Mouse (Mus musculus) heart, embryonic 16.5 days (tissue): Measurements from ENCODE around the gene Dpp6. TPM values are rescaled to one million over a fixed set of nuclear protein-coding genes. Genes with fewer than 3 reads are reported as not detected.

ENCODE experiments used
- ATAC-seq: fragments of 200-750 bp; cut with Nextera tagmentation; replicated peaks from 2 replicates; pipeline ENCODE4 v1.8.0; 2017; ENCODE audit warnings: moderate number of reproducible peaks; ENCODE audit not compliant: insufficient read depth, low FRiP score; ENCODE audit errors: extremely low read depth
- H3K27ac ChIP-seq: fragments of 300-500 bp; sonication (generic); 2 replicates; pipeline ENCODE4 v1.5.1; 2014; ENCODE audit warnings: mild to moderate bottlenecking, low read length, control low read depth, moderate library complexity
- H3K27me3 ChIP-seq: fragments of 300-500 bp; sonication (generic); 2 replicates; pipeline ENCODE4 v1.6.1; 2014; ENCODE audit warnings: low read length, mixed read lengths; ENCODE audit not compliant: control insufficient read depth, insufficient read depth
- H3K36me3 ChIP-seq: fragments of 300-500 bp; sonication (generic); 2 replicates; pipeline ENCODE4 v1.6.1; 2014; ENCODE audit not compliant: control insufficient read depth, insufficient read depth
- H3K4me1 ChIP-seq: fragments of 300-500 bp; sonication (generic); 2 replicates; pipeline ENCODE4 v1.6.1; 2014; ENCODE audit warnings: low read length, mixed read lengths; ENCODE audit not compliant: control insufficient read depth, insufficient read depth
- H3K4me2 ChIP-seq: fragments of 300-500 bp; sonication (generic); 2 replicates; pipeline ENCODE4 v1.6.1; 2014; ENCODE audit warnings: low read depth, mild to moderate bottlenecking, control low read depth, low read length
- H3K4me3 ChIP-seq: fragments of 300-500 bp; sonication (generic); 2 replicates; pipeline ENCODE4 v1.5.1; 2014; ENCODE audit warnings: mild to moderate bottlenecking, control low read depth, low read length
- H3K9ac ChIP-seq: fragments of 300-500 bp; sonication (generic); 2 replicates; pipeline ENCODE4 v1.6.1; 2014; ENCODE audit warnings: low read length, control low read depth
- H3K9me3 ChIP-seq: fragments of 300-500 bp; sonication (generic); replicated peaks from 2 replicates; pipeline ENCODE4 v1.6.1; 2016; ENCODE audit warnings: low read length; ENCODE audit not compliant: control insufficient read depth
- WGBS: fragments of 180-500 bp; shearing (Covaris S2); extraction: QIAGEN DNeasy Blood & Tissue Kit; methylation state at CpG from one replicate; pipeline ENCODE4 v1.1.7; 2014; 5-methylcytosine and 5-hydroxymethylcytosine counted together
- polyA plus RNA-seq: library from polyadenylated mRNA; unstranded; fragments of >200 nt; fragmentation: Nextera tagmentation; extraction: Ambion mirVana; gene quantifications from 2 replicates; pipeline ENCODE4 v1.2.1, GENCODE M21; 2015

Dpp6 gene
- polyA plus RNA-seq, 1 experiment from 2014 or later = 0.91 TPM

DNA sequence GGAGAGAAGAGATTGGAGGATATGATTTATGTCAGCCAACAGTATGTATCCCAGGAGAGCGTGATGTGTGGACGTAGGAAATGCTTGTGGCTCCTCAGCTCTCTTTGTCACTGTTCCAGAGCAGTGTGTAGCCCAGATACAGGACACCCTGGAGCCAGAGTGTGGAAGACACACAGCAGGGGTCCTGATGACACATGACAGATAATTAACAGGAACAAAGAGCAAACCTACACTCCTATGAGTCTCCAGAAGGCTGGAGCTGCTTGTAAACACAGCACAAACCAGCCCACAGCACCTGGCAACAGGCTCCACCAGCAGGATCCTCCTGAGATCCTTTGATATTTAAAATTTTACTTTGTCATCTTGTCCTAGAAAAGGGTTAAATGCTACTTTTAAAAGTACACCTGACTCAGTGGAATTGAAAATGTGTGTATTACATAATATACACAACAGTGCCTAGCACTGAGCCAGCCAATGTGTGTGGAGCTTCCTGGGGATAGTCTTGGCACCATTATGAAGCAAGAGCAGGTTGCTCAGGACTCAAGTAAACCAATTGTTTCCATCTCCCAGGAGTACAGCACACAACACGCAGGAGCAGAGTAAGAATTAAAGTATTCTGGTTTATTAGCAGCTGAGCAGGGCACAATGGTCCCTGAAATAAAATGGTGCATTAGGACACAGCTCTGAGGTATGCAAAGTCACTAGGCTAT lies 115.6 kb downstream of the Dpp6 start:
- Histone ChIP-seq H3K36me3 (no peaks in the 10 kb centered on the region), H3K4me3 (no peak overlapping the region), H3K27me3 (no peaks in the 10 kb centered on the region), H3K4me2 (no peak overlapping the region), H3K27ac (no peak overlapping the region), H3K9ac (no peak overlapping the region), H3K4me1 (no peaks in the 10 kb centered on the region), H3K9me3 (no peaks in the 10 kb centered on the region)
- 30% methylated on average over 3 of the region's 3 CpGs for WGBS
- no peak for ATAC-seq

DNA sequence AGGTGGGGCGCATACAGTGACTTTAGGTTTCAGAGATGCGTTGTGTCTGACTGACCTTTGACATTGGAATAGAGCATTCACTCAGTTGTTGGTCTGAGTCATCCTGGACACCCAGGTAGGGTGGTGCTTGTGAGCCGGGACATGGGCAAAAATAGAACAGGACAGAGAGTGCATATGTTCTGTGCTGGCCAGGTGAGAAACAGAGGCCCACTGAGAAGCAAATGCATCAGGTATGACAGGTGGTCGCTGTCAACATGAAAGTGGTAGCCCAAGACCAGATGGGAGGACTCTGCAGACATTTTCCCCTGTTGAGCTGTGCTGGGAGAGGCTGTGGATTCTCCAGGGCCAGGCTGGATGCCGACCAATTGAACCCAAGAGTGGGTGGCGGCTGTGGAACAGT lies 117.9 kb downstream of the Dpp6 start:
- Histone ChIP-seq H3K4me3 (no peak overlapping the region), H3K9me3 (no peaks in the 10 kb centered on the region), H3K27me3 (no peaks in the 10 kb centered on the region), H3K4me1 (no peaks in the 10 kb centered on the region), H3K36me3 (no peaks in the 10 kb centered on the region), H3K27ac (no peak overlapping the region), H3K4me2 (no peak overlapping the region), H3K9ac (no peak overlapping the region)
- 70% methylated on average over 6 of the region's 6 CpGs for WGBS
- ATAC-seq = no peak

DNA sequence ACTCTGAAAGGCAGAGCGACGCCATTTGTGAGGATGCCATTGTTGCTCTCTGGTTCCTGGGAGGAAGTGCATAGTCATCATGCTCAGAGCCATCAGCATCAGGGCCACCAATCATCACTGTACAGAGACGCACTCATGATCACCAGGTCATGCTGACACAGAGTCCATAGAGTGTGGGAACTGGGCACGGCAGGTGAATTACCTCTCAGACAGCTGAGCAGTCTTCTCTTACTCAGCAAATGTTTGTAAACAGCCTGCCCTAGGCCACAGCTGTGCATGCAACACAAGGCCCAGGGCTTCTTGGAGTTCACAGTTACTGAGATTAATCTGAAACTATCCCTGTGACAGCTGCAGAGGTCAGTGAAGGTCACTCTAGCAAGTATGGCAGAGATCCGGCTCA lies 124.5 kb downstream of the Dpp6 start:
- no peak for ATAC-seq
- H3K4me3 ChIP-seq = no peak overlapping the region
- H3K4me1 ChIP-seq = no peaks in the 10 kb centered on the region
- WGBS = 78% methylated on average over 5 of the region's 5 CpGs
- no peaks in the 10 kb centered on the region for H3K27me3 ChIP-seq
- no peak overlapping the region for H3K27ac ChIP-seq
- H3K9ac ChIP-seq = no peak overlapping the region
- H3K36me3 ChIP-seq = no peaks in the 10 kb centered on the region
- H3K9me3 ChIP-seq = no peaks in the 10 kb centered on the region
- H3K4me2 ChIP-seq = no peak overlapping the region

DNA sequence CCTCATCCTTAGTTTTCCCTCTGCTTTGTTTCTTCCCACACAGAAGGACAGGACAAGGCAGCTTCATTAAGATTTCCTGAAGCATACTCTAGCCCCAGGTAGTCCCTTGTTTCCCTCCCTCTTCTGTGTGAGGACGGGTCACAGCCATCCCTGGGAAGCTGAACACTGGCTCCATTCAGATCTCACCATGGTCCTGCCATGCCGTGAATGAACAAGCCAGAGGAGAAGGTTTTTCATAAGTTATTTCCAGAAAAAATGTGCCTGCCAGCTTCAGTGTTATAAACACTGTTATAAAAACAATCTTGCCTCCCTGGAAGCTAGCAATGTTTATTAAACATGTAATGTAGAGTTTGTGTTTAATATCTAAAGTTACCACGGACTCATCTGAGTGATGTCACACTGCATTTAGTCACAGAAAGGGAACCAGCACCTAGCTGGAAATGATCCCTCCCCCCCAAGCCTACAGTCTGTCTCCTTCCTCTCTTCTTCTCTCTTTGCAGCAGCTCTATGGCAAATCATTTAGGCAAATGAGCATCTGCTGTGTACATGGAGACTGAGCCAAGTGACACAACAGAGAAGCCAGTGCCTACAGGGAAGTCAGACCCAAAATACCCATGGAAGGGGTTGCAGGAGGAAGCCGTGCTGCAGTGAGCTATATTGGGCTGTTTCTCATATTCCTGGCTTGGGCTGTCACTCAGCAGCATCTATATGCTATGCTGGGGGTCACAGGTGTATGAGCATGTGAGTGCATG lies 128.3 kb downstream of the Dpp6 start:
- no peak overlapping the region for H3K4me3 ChIP-seq
- no peak overlapping the region for H3K27ac ChIP-seq
- H3K36me3 ChIP-seq = no peaks in the 10 kb centered on the region
- H3K4me1 ChIP-seq = no peaks in the 10 kb centered on the region
- no peak overlapping the region for H3K9ac ChIP-seq
- no peak overlapping the region for H3K4me2 ChIP-seq
- H3K9me3 ChIP-seq = no peaks in the 10 kb centered on the region
- 54% methylated on average over 4 of the region's 4 CpGs for WGBS
- H3K27me3 ChIP-seq = no peaks in the 10 kb centered on the region
- ATAC-seq = no peak

DNA sequence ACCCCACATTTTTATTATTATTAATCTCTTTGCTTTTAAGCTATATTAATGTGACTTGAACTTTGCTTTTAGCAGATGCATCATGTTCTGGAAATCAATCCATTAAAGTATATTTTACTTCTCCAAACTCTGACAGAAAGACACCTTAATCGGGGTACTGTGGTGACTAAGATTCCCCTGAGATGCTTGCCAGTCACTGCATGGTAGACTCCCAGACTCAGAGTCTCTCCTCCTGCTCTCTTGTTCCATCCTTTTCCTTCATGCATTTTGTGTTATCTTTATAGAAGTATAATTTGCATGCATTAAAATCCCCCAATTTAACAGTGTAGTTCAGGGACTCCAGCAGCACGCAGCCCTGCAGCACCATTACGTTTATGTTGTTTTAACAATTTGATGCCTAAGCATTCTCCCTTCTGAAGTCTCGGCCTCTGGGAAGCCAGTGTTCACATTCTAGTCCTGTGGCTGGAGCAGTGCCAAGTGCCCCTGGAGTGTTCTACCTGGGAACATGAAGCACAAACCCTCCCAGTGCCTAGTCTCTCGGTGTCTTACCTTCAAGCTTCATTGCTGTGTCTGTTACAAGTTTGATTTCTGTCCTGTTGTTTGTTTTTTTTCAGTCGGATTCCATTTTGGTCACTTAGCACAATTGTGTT lies 153.1 kb downstream of the Dpp6 start:
- no peak for ATAC-seq
- H3K4me2 ChIP-seq = no peak overlapping the region
- no peaks in the 10 kb centered on the region for H3K9me3 ChIP-seq
- no peak overlapping the region for H3K27ac ChIP-seq
- H3K27me3 ChIP-seq = no peaks in the 10 kb centered on the region
- H3K9ac ChIP-seq = no peak overlapping the region
- H3K36me3 ChIP-seq = no peaks in the 10 kb centered on the region
- WGBS = 63% methylated on average over 6 of the region's 6 CpGs
- H3K4me3 ChIP-seq = no peak overlapping the region
- H3K4me1 ChIP-seq = no peaks in the 10 kb centered on the region

DNA sequence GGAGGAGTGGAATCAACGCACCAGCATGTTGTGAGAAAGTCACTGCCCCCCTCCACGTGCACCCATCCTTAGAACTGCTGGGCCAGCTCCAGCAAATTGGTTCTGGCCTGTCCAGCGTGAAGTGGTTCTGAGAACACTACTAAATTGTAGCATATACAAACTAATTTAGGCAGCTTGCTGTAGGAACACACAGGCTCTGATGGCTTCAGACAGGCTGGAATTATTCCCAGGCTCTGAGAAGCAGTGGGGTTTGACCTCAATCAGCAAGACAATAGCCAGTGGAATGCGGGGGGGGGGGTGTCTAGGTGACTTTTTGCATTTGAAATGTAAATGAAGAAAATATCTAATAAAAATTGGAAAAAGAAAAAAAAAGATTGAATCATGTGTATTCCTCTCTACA lies 156.2 kb downstream of the Dpp6 start:
- H3K4me2 ChIP-seq = no peak overlapping the region
- no peak for ATAC-seq
- 50% methylated on average over 4 of the region's 4 CpGs for WGBS

DNA sequence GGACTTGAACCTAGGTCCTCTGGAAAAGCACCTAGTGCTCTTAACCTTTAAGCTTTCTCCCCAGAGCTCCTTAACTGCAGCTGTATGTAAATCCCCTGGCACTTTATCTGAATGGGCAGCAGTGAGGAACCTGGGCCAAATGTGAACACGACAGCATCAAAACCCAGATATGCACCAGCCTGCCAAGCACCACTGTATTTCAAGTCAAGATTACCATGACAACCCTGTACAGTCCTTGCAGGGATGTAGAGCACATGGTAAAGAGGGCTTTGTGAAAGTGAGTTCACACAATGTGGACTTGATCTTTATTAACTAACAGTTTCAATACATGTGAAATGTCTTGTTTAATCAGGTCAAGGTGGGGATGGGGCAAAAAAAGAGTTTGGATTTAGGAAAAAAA lies 162.3 kb downstream of the Dpp6 start:
- Histone ChIP-seq H3K36me3 (no peaks in the 10 kb centered on the region), H3K4me1 (no peaks in the 10 kb centered on the region), H3K9ac (no peak overlapping the region), H3K4me2 (no peak overlapping the region), H3K9me3 (no peaks in the 10 kb centered on the region), H3K27me3 (no peaks in the 10 kb centered on the region), H3K4me3 (no peak overlapping the region), H3K27ac (no peak overlapping the region)
- no peak for ATAC-seq
- WGBS = 57% methylated on average over 1 of the region's 1 CpGs

More for the DNA sequence above, 156.2 kb downstream of the Dpp6 start:
- H3K9ac ChIP-seq = no peak overlapping the region
- H3K4me1 ChIP-seq = no peaks in the 10 kb centered on the region
- H3K27ac ChIP-seq = no peak overlapping the region
- H3K9me3 ChIP-seq = no peaks in the 10 kb centered on the region
- H3K4me3 ChIP-seq = no peak overlapping the region
- no peaks in the 10 kb centered on the region for H3K36me3 ChIP-seq
- no peaks in the 10 kb centered on the region for H3K27me3 ChIP-seq

DNA sequence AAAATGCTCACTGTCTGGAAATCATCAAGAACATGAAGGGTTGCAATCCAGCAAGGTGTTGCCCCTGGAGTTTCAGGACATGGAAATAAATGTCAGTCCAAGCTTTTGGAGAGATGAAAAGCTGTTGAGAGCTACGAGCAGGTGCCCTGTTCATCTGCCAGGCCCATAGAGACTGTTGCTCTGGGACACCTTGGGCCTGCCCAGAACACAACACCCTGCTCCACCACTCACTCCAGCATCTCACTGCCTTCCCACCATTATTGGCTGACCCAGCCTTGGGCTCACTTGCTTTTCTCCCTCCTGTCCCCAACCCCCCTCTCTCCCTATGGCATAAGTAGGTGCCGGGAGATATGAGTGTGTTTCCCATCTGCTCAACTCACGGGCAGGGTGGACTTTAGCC lies 162.8 kb downstream of the Dpp6 start:
- no peak for ATAC-seq
- Histone ChIP-seq H3K27ac (no peak overlapping the region), H3K4me2 (no peak overlapping the region), H3K4me1 (no peaks in the 10 kb centered on the region), H3K36me3 (no peaks in the 10 kb centered on the region), H3K9me3 (no peaks in the 10 kb centered on the region), H3K9ac (no peak overlapping the region), H3K27me3 (no peaks in the 10 kb centered on the region), H3K4me3 (no peak overlapping the region)
- 41% methylated on average over 3 of the region's 3 CpGs for WGBS

DNA sequence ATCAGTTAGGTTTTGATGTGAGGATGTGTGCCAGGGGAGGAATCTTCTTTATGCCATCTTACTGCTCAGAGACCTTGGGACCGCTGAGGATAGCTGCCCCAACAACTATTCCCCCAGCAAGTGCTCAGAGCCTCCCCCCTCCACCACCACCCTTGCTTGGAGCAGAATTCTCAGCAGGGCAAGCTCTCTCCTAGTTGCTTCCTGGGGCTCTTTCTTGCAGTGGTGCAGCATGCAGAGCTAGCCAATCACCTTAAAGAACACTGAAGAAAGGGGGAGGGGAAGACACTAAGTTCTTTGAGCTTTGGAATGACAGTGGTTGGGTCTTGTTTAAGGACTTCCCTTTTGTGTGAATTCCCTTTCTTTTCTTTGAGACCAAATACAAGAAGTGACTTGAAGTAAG lies 168.1 kb downstream of the Dpp6 start:
- Histone ChIP-seq H3K4me1 (no peaks in the 10 kb centered on the region), H3K9me3 (no peaks in the 10 kb centered on the region), H3K27me3 (no peaks in the 10 kb centered on the region), H3K4me3 (no peak overlapping the region), H3K27ac (no peak overlapping the region), H3K4me2 (no peak overlapping the region), H3K9ac (no peak overlapping the region), H3K36me3 (no peaks in the 10 kb centered on the region)
- 22% methylated on average over 1 of the region's 1 CpGs for WGBS
- ATAC-seq = no peak
